Mouse (Mus musculus): ENCODE measurements around the gene Spats2l. TPM values are rescaled to one million over a fixed set of nuclear protein-coding genes. Genes with fewer than 3 reads are reported as not detected.

The Spats2l gene
- polyA plus RNA-seq, 1 experiment from 2014 or later, result 32.3 TPM

DNA sequence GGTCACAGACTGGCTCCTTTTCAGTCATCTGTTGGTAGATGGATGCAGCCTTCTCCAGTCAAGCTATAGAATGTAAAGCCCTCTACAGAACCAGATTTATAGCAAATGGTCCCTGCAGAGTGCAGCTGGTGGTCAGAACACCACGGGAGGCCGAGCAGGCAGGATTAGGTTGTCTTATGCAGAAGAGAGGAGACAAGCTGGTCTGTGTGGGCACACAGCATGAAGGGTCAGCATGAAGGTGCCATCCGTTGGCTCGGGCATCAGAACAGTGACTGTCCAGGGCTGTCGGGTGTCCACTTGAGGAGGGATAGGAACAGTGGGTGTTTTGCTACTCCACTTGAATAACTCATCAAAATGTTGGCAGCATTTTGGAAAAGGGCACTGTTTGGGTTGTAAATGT, 83.8 kb downstream of the Spats2l start:
- DNase-seq (ENCODE audit: low spot score) (peak; percentile 41), ATAC-seq (ENCODE audit: insufficient read depth, low FRiP score, low TSS enrichment) (peak; percentile 64; the same call in 1 of the 2 replicates)
- peaks cover 9% of the 10 kb centered on the region; the same call in 1 of the 2 replicates for H3K4me1 ChIP-seq (ENCODE audit: control insufficient read depth, insufficient read depth, low read length)
- no peak overlapping the region for H3K27ac ChIP-seq (ENCODE audit: low read depth, low read length)
- H3K4me2 ChIP-seq (ENCODE audit: low read depth), result no peak overlapping the region
- H3K9me3 ChIP-seq (ENCODE audit: control insufficient read depth, low read length), result no peaks in the 10 kb centered on the region
- H3K9ac ChIP-seq (ENCODE audit: low read length), result no peak overlapping the region
- 23% methylated on average over 5 of the region's 5 CpGs for WGBS
- H3K36me3 ChIP-seq (ENCODE audit: control insufficient read depth, insufficient read depth, low read length), result no peaks in the 10 kb centered on the region
- H3K27me3 ChIP-seq (ENCODE audit: control insufficient read depth, insufficient read depth, low read length), result no peaks in the 10 kb centered on the region
- no peak overlapping the region for H3K4me3 ChIP-seq (ENCODE audit: low read depth, low read length)

DNA sequence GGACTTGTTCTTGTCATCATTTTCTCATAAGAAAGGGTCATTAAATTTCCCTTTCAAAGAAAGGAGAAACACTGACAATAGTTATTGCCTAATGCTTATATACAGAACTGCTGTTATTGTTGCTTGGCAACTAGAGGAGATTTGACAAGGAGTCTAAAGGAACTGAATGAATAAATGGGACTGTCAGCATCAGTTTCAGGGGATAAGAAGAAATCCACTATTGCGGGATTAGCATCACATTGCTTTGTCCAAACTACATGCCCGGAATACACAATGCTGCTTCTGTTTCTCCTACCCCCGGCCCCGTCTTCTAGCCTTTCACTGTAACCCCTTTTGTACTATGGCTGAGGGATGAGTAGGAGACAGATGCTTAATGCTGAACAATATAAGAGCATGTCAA, 88.1 kb downstream of the Spats2l start:
- DNase-seq (ENCODE audit: low spot score), result peak; percentile 54
- Histone ChIP-seq H3K4me2 (ENCODE audit: low read depth) (no peak overlapping the region), H3K36me3 (ENCODE audit: control insufficient read depth, insufficient read depth, low read length) (no peaks in the 10 kb centered on the region), H3K4me1 (ENCODE audit: control insufficient read depth, insufficient read depth, low read length) (peaks cover 9% of the 10 kb centered on the region; the same call in 1 of the 2 replicates), H3K4me3 (ENCODE audit: low read depth, low read length) (no peak overlapping the region), H3K27ac (ENCODE audit: low read depth, low read length) (0 out of 2 replicates have a peak overlapping the region, but pooled peaks have one; percentile 14), H3K9me3 (ENCODE audit: control insufficient read depth, low read length) (no peaks in the 10 kb centered on the region), H3K27me3 (ENCODE audit: control insufficient read depth, insufficient read depth, low read length) (no peaks in the 10 kb centered on the region), H3K9ac (ENCODE audit: low read length) (no peak overlapping the region)
- ATAC-seq (ENCODE audit: insufficient read depth, low FRiP score, low TSS enrichment), result peak; percentile 69
- 47% methylated on average over 4 of the region's 4 CpGs for WGBS

DNA sequence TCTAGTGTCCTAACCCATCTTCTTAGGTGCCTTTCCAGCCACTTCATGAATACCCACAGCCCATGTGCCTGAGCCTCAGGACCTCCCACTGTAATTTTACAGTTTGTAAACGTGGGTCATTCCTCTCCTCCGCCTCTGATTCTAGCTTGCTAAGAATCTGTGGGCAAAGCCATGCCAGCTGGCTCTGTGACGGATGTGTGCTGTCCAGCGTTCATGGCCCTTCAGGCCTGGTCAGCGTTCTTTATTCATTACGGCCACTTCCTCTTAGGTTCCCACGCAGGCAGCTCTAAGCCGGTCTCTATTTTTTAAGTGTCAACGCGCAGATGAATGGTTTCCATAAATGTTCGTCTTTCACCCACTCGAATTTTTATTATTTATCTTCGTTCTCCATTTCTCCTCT, 94.7 kb downstream of the Spats2l start:
- no peak for ATAC-seq (ENCODE audit: insufficient read depth, low FRiP score, low TSS enrichment)
- Histone ChIP-seq H3K36me3 (ENCODE audit: control insufficient read depth, insufficient read depth, low read length) (no peaks in the 10 kb centered on the region), H3K4me3 (ENCODE audit: low read depth, low read length) (no peak overlapping the region), H3K9ac (ENCODE audit: low read length) (no peak overlapping the region), H3K4me2 (ENCODE audit: low read depth) (no peak overlapping the region), H3K27me3 (ENCODE audit: control insufficient read depth, insufficient read depth, low read length) (no peaks in the 10 kb centered on the region), H3K9me3 (ENCODE audit: control insufficient read depth, low read length) (no peaks in the 10 kb centered on the region), H3K4me1 (ENCODE audit: control insufficient read depth, insufficient read depth, low read length) (no peaks in the 10 kb centered on the region), H3K27ac (ENCODE audit: low read depth, low read length) (no peak overlapping the region)
- no peak for DNase-seq (ENCODE audit: low spot score)
- WGBS, result 64% methylated on average over 13 of the region's 13 CpGs

DNA sequence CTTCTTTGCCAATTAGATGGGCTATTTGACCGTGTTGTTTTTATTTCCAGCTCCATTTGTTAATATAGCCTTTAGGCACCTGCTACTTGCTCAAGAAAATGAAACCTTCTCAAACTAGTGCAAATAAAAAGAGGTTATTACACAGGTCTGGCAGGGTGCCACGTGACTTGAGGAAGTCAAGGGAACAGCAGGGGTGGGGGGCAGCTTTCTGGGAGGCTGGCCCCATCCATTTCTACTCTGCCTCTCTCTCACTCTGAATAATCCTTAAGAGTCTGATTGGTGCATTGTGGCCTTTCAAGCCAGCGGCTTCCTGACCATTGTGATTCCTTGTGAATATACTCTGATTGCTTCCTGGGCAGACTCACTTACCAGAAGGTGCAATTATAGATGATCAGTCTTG, 98.0 kb downstream of the Spats2l start:
- WGBS, result 53% methylated on average over 3 of the region's 3 CpGs
- no peak overlapping the region for H3K4me2 ChIP-seq (ENCODE audit: low read depth)
- no peak overlapping the region for H3K27ac ChIP-seq (ENCODE audit: low read depth, low read length)
- ATAC-seq (ENCODE audit: insufficient read depth, low FRiP score, low TSS enrichment), result no peak
- no peaks in the 10 kb centered on the region for H3K36me3 ChIP-seq (ENCODE audit: control insufficient read depth, insufficient read depth, low read length)
- no peaks in the 10 kb centered on the region for H3K27me3 ChIP-seq (ENCODE audit: control insufficient read depth, insufficient read depth, low read length)
- no peaks in the 10 kb centered on the region for H3K9me3 ChIP-seq (ENCODE audit: control insufficient read depth, low read length)
- no peak for DNase-seq (ENCODE audit: low spot score)
- H3K4me3 ChIP-seq (ENCODE audit: low read depth, low read length), result no peak overlapping the region
- H3K9ac ChIP-seq (ENCODE audit: low read length), result no peak overlapping the region
- no peaks in the 10 kb centered on the region; the same call in 1 of the 2 replicates for H3K4me1 ChIP-seq (ENCODE audit: control insufficient read depth, insufficient read depth, low read length)

DNA sequence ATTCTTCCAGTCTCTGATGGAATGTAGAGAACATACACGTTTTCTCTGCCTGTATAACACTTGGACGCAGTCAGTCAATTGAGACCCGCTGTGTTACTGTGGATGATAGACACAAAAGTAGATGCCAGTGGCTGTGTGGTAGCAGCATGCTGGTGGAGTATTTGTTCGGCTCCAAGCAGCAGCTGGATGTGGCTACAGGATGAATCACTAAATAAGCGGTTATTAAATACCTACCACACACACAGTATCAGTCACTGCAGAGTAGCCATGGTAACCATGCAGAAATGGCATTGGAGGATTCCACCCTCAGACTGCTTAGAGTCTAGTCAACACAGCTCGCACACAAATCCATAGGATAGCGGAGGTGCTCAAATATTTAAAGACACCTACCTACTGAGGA, 100.0 kb downstream of the Spats2l start:
- 88% methylated on average over 7 of the region's 7 CpGs for WGBS
- Histone ChIP-seq H3K27me3 (ENCODE audit: control insufficient read depth, insufficient read depth, low read length) (no peaks in the 10 kb centered on the region), H3K36me3 (ENCODE audit: control insufficient read depth, insufficient read depth, low read length) (no peaks in the 10 kb centered on the region), H3K4me3 (ENCODE audit: low read depth, low read length) (no peak overlapping the region), H3K27ac (ENCODE audit: low read depth, low read length) (no peak overlapping the region), H3K4me1 (ENCODE audit: control insufficient read depth, insufficient read depth, low read length) (no peaks in the 10 kb centered on the region; the same call in 1 of the 2 replicates), H3K9me3 (ENCODE audit: control insufficient read depth, low read length) (no peaks in the 10 kb centered on the region), H3K4me2 (ENCODE audit: low read depth) (no peak overlapping the region), H3K9ac (ENCODE audit: low read length) (no peak overlapping the region)
- ATAC-seq (ENCODE audit: insufficient read depth, low FRiP score, low TSS enrichment), result no peak
- DNase-seq (ENCODE audit: low spot score), result no peak

DNA sequence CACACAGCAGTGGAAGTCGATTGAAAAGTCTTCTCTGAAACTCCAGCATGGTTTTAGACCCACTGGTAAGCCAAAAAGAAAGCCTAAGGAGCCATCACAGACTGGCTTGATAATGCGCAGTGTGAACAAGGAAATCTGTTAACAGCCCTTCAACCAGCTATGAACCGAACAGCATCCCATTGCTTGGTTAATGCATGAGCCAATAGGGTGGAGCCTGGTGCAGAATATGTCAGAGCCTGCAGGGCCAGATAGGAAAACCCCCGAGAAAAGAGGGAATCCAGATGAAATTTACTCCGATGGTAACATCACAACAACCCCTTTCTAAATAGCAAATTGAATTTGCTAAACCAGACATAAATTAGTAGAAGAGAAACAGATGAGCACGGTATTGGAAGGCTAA, 101.1 kb downstream of the Spats2l start:
- no peak overlapping the region for H3K27ac ChIP-seq (ENCODE audit: low read depth, low read length)
- no peak overlapping the region for H3K9ac ChIP-seq (ENCODE audit: low read length)
- 70% methylated on average over 6 of the region's 6 CpGs for WGBS
- H3K9me3 ChIP-seq (ENCODE audit: control insufficient read depth, low read length), result no peaks in the 10 kb centered on the region
- H3K36me3 ChIP-seq (ENCODE audit: control insufficient read depth, insufficient read depth, low read length), result no peaks in the 10 kb centered on the region
- no peaks in the 10 kb centered on the region; the same call in 1 of the 2 replicates for H3K4me1 ChIP-seq (ENCODE audit: control insufficient read depth, insufficient read depth, low read length)
- H3K4me3 ChIP-seq (ENCODE audit: low read depth, low read length), result no peak overlapping the region
- no peaks in the 10 kb centered on the region for H3K27me3 ChIP-seq (ENCODE audit: control insufficient read depth, insufficient read depth, low read length)
- H3K4me2 ChIP-seq (ENCODE audit: low read depth), result no peak overlapping the region
- no peak for ATAC-seq (ENCODE audit: insufficient read depth, low FRiP score, low TSS enrichment)
- no peak for DNase-seq (ENCODE audit: low spot score)

DNA sequence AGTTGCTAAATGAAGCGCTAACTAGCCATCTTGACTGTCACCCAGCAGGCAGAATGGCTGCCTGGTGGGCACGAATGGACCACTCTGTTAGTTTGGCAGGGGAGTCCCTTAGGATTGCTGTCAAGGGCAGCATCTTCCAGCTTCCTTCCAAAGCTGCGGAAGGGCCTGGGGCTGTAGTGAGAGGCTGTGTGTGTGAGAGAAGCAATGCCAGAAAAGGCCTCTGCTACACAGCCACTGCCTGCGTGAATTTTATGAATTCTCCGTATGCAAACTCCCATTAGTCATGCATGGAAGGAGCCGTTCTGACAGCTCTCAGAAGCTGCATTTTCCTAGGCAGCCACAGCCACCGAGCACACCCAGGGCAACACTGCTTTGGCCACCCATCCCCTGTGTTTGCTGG, 101.5 kb downstream of the Spats2l start:
- no peak overlapping the region for H3K27ac ChIP-seq (ENCODE audit: low read depth, low read length)
- H3K9me3 ChIP-seq (ENCODE audit: control insufficient read depth, low read length), result no peaks in the 10 kb centered on the region
- 61% methylated on average over 7 of the region's 7 CpGs for WGBS
- no peak overlapping the region for H3K4me2 ChIP-seq (ENCODE audit: low read depth)
- ATAC-seq (ENCODE audit: insufficient read depth, low FRiP score, low TSS enrichment), result no peak; the same call in 1 of the 2 replicates
- H3K9ac ChIP-seq (ENCODE audit: low read length), result no peak overlapping the region
- H3K4me1 ChIP-seq (ENCODE audit: control insufficient read depth, insufficient read depth, low read length), result no peaks in the 10 kb centered on the region; the same call in 1 of the 2 replicates
- H3K36me3 ChIP-seq (ENCODE audit: control insufficient read depth, insufficient read depth, low read length), result no peaks in the 10 kb centered on the region
- H3K4me3 ChIP-seq (ENCODE audit: low read depth, low read length), result no peak overlapping the region
- DNase-seq (ENCODE audit: low spot score), result no peak
- no peaks in the 10 kb centered on the region for H3K27me3 ChIP-seq (ENCODE audit: control insufficient read depth, insufficient read depth, low read length)

DNA sequence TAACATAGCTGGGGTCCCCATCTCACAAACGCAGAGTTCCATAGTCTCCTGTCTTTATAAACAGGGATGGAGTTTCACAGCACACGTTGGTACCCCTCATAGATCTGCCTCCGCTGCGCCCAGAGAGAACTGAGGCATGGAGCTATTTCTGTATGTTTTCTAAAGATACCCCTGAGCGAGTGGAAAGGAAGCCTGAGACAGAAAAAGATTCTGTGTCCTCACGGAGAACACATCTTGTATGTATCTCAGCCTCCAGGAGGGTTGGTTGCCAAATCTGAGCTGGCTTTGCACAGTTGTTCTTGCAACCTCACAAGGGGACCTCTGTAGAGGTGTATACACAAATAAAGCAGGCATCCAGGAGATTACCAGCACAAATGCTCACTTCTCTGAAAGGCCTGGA, 105.0 kb downstream of the Spats2l start:
- no peak overlapping the region for H3K27ac ChIP-seq (ENCODE audit: low read depth, low read length)
- 90% methylated on average over 6 of the region's 6 CpGs for WGBS
- H3K4me1 ChIP-seq (ENCODE audit: control insufficient read depth, insufficient read depth, low read length), result no peaks in the 10 kb centered on the region; the same call in 1 of the 2 replicates
- no peaks in the 10 kb centered on the region for H3K36me3 ChIP-seq (ENCODE audit: control insufficient read depth, insufficient read depth, low read length)
- no peaks in the 10 kb centered on the region for H3K9me3 ChIP-seq (ENCODE audit: control insufficient read depth, low read length)
- no peak overlapping the region for H3K9ac ChIP-seq (ENCODE audit: low read length)
- DNase-seq (ENCODE audit: low spot score) (no peak), ATAC-seq (ENCODE audit: insufficient read depth, low FRiP score, low TSS enrichment) (no peak)
- no peak overlapping the region for H3K4me3 ChIP-seq (ENCODE audit: low read depth, low read length)
- H3K27me3 ChIP-seq (ENCODE audit: control insufficient read depth, insufficient read depth, low read length), result no peaks in the 10 kb centered on the region
- no peak overlapping the region for H3K4me2 ChIP-seq (ENCODE audit: low read depth)

DNA sequence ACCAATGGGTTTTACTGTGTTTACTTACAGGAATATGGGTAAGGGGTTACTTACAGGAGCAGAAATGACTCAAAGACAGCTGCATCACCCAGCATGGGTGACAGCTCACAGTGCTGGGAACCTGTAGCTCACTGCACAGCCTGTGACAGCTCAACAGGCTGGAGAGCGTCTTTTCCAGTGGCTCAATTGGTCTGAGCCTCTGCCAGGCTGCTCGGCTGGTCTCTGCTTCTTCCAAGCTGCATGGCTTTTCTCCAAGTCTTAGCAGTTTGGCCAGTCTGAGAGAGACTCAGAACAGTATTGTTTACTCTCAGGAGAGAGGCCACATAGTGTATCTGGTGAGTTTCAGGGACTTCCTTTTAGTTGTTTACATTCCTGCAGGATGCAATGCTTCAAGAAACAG, 110.9 kb downstream of the Spats2l start:
- Histone ChIP-seq H3K4me1 (ENCODE audit: control insufficient read depth, insufficient read depth, low read length) (no peaks in the 10 kb centered on the region), H3K4me3 (ENCODE audit: low read depth, low read length) (no peak overlapping the region), H3K27ac (ENCODE audit: low read depth, low read length) (no peak overlapping the region), H3K4me2 (ENCODE audit: low read depth) (no peak overlapping the region), H3K9me3 (ENCODE audit: control insufficient read depth, low read length) (no peaks in the 10 kb centered on the region), H3K36me3 (ENCODE audit: control insufficient read depth, insufficient read depth, low read length) (no peaks in the 10 kb centered on the region), H3K27me3 (ENCODE audit: control insufficient read depth, insufficient read depth, low read length) (no peaks in the 10 kb centered on the region), H3K9ac (ENCODE audit: low read length) (no peak overlapping the region)
- ATAC-seq (ENCODE audit: insufficient read depth, low FRiP score, low TSS enrichment), result no peak
- DNase-seq (ENCODE audit: low spot score), result no peak
- 85% methylated on average over 2 of the region's 2 CpGs for WGBS

All from neural tube, embryonic 11.5 days (tissue).